Mouse (Mus musculus) bone marrow, adult 2 months (tissue): Measurements from ENCODE around the gene Slco2b1.

Experiments used
- CTCF ChIP-seq: fragments of 200-500 bp; IDR thresholded peaks from 2 replicates; pipeline ENCODE4 v1.5.1; 2011; ENCODE audit warnings: low read length, control low read depth; ENCODE audit not compliant: control insufficient read depth, insufficient read depth
- POLR2A ChIP-seq: fragments of 200-500 bp; IDR thresholded peaks from 2 replicates; pipeline ENCODE4 v1.6.1; 2011; ENCODE audit warnings: low read depth, mild to moderate bottlenecking, control low read depth, low read length, borderline replicate concordance; ENCODE audit not compliant: control insufficient read depth

DNA sequence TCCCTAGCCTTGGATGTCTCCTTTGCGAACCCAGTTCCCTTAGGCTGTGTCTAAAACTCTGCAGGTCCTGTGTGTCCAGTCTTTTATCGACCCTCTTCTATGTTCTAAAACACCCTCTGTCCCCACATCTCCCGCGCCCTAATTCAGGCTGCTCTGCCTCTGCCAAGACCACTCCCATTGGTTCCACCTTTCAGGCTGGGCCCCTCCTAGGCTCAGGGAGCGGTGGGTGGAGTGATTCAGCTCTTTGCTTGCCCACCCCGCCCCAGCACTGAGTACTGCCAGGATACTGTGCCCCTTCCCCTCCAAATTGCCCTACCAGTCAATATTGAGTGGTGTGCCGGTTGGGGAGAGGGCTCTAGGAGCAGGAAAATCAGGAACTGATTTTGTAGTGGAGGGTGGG, 83.8 kb downstream of the Slco2b1 start:
- TF ChIP-seq CTCF (no peak), POLR2A (no peak)
